Mouse (Mus musculus) layer of hippocampus, adult 9-10 months (tissue): ENCODE results near the gene Srl.

Experiments used
- DNase-seq: peaks from one replicate; pipeline ENCODE4 v3.0.0; 2022; ENCODE audit warnings: low spot score

Gene Srl

GRCm38 (mm10) chr16:4519157-4519556 is 22.5 kb downstream of the Srl start:
- no peak for DNase-seq

- no peak for DNase-seq
Observed at GRCm38 (mm10) chr16:4517906-4518305, 23.7 kb downstream of the Srl start.

GRCm38 (mm10) chr16:4514383-4514782 is 27.2 kb downstream of the Srl start:
- no peak for DNase-seq

DNA sequence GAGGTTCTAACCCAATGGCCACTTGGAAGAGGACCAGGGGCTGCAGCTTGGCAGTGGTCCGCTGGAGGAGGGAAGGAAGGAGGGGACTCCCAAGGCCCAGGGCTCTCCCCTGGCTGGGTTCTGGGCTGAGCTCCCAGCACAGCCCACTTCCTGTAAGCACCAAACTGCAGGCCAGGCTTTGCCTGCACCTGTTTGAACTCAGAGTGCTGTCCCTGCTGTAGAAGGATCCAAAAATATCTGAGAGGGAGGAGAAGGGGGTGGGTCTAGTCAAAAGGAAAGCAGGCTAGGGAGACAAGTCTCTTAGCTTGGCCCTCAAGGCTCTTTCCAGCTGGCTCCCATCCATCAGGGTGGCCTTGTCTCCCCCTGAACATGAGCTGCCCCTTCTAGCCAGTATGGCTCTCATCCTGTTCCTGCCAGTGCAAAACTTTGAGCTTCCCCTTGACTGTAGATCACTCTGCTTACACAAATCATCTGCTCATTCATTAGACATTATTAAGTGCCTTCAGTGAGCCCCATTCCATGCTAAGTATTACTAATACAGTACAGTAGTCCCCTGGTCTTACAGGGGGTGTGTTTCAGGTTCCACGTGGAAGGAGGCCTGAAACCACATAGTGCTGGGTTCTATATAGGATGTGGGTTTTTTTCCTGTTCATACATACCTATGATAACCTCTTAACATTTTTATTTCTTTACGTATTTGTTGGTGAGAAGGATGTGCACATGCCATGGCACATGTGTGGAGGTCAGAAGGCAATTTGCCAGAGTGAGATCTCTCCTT is 28.8 kb downstream of the Srl start:
- DNase-seq, result no peak

GRCm38 (mm10) chr16:4511371-4511770 is 30.2 kb downstream of the Srl start:
- peak; percentile 21 for DNase-seq

DNA sequence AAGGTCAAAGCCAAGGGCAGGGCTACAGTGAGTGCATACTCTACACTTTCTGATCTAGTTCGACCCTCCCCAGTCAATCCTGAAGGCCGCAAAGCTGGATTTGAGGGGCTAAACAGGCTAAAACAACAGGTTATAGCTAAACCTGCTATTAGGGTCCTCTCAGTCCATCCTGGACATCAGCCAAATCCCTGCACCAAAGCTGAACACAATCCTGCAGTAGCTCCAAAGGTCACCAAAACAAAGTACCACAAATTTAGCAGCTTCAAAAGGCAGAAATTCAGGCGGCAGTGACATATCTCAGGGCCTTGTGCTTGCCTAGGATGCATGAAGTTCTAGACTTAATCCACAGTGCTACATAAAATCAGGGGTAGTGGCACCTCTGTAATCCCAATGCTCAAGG is 35.4 kb downstream of the Srl start:
- DNase-seq, result no peak

DNA sequence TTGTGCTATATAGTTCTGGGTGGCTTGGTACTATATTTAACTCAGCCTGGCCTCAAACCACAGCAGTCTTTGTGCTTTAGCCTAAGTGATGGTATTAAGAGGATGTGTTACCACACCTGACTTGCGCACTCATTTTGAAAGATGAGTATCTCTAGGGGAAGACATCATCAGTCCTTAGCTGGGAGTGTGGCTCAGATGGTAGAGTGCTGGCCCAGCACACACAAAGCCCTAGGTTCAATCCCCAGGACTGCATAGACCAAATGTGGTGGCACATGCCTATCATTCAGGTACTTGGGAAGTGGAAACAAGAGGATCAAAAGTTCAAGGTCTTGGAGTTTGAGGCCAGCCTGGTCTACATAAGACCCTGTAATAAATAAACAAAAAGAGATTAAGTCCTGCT is 38.1 kb downstream of the Srl start:
- DNase-seq, result no peak

DNA sequence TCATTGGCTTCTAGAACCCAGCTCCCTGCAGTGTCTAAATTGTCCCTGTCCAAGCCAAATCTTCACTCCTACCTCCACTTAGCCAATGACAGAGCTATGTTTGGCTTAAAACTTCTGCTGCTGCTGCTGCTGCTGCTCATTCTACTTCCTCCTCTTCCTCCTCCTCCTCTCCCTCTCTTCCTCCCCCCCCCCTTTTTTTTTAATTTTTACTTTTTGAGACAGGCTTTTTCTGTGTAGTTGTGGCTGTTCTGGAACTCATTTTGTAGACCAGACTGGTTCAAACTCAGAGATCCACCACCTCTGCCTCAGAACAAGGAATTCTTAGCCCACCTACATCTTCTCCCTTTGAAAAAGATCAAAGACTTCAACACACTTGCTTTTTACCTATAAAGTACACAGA is 39.0 kb downstream of the Srl start:
- DNase-seq, result no peak

DNA sequence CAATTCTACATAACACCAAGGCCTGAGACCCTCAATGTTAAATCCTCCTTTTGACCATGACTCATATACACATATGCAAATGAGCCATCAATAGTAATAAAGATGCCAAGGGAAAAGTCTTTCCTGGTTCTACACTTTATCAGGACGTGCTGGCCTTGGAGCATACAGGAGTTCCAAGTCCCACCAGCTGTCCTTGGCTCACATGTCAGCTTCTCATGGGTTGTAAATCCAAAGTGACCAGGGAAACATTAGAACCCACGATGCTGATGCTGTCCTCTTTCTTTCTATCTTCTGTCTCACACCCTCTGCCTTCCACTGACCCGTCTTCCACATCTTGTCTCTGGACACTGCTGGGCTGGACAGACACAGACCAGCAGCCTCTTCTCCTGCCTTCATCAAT is 39.9 kb downstream of the Srl start:
- no peak for DNase-seq

GRCm38 (mm10) chr16:4500598-4501385 is 40.8 kb downstream of the Srl start:
- no peak for DNase-seq

GRCm38 (mm10) chr16:4497762-4498607 is 43.6 kb downstream of the Srl start:
- DNase-seq, result no peak

- DNase-seq, result no peak
Observed at GRCm38 (mm10) chr16:4496470-4496869, 45.1 kb downstream of the Srl start.

DNA sequence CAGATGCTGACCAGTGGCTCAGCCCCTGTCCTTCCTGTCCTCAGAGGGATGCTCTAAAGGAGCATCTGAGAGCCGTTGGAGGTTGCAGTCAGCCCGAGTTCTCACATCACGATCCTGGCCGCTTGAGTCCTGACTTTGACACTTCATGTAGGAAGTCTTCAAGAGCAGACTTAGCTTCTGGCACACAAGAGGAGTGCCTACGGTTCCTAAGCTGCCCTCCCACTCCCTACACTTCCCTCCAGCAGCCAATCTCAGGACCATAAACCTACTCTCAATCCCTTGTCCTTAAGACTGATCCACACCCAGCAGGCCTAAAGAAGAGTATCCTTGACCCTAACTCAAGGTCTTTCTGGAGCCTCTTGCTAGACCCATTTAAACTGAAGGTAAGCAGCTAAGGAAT is 45.8 kb downstream of the Srl start:
- no peak for DNase-seq

DNA sequence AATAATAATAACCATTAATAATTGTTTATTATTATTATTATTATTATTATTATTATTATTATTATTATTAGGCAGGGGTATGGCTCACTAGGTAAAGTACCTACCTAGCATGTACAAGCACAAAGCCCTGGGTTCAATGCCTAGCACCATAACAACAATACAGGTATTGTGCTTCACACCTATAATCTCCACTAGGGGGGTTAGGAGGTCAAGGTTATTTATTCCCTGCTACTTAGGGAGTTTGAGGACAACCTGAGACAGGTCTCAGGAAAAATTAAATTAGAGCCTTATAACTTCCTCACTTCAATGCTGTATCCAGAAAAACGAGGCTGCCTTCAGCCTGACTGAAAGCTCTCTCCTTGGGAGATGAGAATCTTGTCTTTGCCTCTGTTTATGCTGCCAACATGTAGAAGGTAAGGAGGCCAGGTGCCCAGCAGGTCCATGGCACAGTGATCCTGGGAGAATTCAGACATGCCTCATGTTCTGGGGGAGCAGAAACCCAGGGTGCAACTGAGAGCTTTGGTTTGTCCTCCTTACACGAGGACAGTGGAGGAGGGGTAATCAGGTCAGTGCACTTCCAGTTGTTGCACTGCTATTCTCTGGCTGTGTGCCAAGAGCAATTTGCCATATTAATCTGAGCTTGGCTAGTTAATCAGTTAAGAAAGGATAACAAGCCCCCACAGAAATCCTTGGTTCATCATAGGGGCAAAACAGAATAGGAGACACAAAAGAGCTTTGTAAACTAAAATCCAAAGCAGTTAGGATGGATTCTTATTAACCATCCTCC is 48.6 kb downstream of the Srl start:
- no peak for DNase-seq

DNA sequence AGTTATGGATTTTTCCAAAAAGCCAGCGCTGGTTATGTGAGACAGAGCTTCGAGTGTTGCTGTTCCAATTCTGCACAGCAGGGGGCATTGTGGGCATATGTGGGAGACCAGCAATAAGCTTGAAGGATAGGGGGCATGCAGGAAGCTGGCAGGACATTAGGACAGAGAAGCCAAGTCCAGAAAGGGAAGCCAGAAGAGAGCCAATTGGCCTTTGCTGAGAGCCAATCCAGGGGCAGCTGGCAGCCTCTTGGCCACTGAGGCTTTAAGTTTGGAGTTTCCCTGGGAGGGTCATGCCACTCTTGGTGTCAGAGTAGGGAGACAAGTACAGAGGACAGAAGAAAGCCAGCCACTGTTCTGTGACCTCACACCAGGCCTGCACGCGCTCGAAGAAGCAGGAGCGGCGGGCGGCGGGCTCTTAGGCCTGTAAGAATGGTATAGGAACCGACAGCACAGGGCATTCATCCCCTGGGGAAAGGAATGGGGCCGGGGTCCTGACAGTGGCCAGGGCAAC is 52.4 kb downstream of the Srl start:
- peak; percentile 94 for DNase-seq

DNA sequence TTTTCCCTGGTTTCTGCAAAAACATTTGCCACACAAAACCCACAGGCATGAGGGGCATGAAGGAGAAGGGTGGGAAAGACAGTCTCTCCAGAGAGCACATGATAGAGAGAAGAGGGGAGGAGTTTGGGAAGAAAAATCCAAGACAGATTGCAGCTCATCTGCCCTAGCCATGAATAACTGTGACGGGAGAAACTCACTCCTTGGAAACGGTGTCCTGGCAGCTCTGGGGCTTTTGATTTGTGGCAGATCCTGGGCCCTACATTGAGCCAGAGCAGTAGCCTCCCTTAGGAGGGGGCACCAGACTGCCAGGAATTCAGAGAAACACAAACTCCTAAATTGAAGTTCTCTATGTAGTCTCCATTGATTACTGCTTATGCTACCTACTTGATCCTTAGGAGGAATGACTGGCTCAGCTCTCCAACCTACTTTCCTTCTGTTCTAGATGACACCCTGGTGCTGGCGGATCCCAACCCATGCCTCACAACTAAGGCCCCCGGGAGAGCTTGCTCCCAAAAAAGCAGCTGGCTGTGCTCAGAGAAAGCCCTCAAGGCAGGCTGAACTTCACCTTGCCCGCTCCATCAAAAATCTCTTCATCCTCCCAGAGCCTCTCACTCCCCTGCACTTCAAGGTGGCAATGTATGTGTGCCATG is 60.9 kb downstream of the Srl start:
- DNase-seq, result no peak

DNA sequence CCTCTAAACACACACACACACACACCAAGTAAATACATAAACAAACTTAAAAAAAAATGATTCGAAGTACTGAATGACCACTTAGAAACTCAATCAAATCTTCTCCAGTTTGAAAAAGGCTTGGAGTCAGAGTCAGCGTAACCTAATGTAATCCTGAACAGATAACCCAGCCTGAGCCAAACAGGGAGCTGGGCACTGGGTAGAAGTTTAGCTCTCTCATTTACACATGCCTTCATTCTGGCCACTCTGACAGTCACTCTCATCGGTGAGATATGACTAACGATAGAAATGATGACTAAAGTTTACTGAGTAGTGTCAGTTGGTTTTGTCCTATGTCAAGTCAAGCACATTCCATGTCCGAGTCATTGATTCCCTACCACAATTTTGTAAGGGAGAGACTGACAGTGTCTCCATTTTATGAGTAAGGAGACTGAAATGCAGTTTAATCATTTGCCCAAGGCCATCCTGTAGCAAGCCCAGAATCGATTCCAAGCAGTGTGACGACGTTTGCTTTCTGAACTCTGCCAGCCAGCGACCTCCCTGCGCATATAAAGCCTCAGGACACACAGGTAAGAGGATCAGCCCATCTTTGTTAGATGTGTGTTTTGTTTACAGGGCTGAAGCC is 63.9 kb downstream of the Srl start:
- DNase-seq, result no peak

- peak; percentile 91 for DNase-seq
Observed at GRCm38 (mm10) chr16:4474882-4475803, 66.5 kb downstream of the Srl start.
